Mouse (Mus musculus): ENCODE results near the gene Mcf2.

DNA sequence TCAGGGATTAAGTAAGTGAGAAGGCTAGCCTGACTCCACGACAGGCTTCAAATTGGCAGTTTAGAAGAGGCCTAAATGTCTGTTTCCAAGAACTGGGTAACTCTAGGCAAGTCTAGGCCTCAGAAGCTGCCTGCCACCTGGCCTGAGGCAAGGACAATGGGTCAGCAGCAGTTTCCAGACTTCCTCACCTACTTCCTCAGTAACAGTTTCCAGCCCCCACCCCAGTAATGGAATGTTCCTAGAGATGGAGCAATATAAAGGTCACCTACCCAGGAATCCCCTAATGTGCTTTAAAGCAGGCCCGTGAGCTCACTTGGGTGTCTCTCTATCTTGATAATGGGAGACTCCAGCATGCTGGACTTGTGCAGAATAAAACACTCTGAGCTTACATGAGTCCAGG, 10.1 kb downstream of the Mcf2 start:
- TF ChIP-seq CTCF (IDR thresholded peaks at IDR 0.05) (no peak), EP300 (IDR thresholded peaks at IDR 0.05) (no peak)
